Mouse (Mus musculus) gastrocnemius, postnatal 4 days (tissue): Measurements from ENCODE around the gene Gm4450. TPM values are rescaled to one million over a fixed set of nuclear protein-coding genes. Genes with fewer than 3 reads are reported as not detected.
"Not testable (repeated sequence)": the region's sequence is repeated elsewhere in the genome, so short reads cannot be mapped to it uniquely, and the experiment has no call there.

Source experiments
- DNase-seq, 2 experiments: peaks; one replicate each; pipeline ENCODE4 v3.0.0; 2021 to 2022; ENCODE audit warnings: low spot score in 2 of 2, mixed read lengths in 2 of 2
- total RNA-seq, 2 experiments: library from RNA; stranded (reverse); gene quantifications; 2 replicates each; pipeline ENCODE4 v1.2.3; 2021

The Gm4450 gene
- total RNA-seq, 2 experiments from 2014 or later, result not detected

DNA sequence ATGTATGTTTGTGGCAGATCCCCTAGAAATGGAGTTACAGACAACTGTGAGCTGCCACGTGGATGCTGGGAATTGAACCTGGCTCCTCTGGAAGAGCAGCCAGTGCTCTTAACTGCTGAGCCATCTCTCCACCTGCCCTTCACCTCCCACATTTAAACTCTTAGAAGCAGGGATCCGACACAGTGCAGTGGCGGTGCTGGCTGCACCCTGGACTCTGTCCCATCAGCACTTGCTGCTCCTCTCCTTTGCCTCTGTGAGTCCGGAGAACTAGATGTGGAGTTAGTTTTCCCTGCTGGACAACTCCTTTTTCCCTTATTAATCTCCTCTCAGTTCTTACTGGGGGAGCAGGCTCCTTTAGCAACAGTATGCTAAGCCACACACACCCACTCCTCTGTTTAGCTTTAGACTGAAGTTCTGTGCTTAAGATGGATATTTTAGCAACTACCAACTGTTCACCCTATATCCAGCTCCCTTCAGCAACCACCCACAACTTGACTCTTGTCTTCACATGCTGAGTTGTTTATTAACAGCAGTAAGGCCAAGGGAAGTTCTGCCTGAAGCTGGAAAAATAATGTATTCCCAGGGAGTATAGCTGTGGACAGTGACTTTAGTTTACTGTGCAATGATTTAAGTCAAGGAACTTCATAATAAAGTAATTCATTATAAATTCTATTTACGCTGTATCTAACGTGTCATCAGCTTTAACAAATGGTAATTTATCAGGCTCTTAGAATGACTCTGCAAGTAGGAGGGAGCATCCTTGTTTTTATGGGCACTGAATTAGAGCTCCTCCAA is 37.7 kb downstream of the Gm4450 start:
- no peak for DNase-seq

- peak; percentile 48 to 70 for DNase-seq
Measured at GRCm38 (mm10) chr3:98417328-98417727, 39.6 kb downstream of the Gm4450 start.

- no peak for DNase-seq
Measured at GRCm38 (mm10) chr3:98416426-98417250, 40.3 kb downstream of the Gm4450 start.

DNA sequence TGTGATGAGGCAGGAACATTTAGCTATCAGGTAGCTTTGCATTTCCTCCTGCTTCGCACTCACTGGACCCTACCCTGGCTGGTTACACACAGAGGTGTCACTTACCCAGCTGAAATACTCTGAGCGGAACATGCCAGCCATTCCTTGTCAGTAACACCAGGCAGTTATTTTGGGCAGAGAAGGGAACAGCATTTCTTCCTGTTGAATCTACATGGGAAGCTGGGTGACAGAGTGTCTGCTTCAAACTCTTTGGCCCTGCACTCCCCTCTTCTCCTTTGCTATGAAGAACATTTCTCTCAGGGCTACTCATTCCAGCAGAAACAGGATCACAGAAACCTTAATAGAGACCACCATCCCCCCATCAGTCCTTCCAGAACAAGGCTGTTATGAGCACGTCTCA is 42.6 kb downstream of the Gm4450 start:
- DNase-seq, result no peak

DNA sequence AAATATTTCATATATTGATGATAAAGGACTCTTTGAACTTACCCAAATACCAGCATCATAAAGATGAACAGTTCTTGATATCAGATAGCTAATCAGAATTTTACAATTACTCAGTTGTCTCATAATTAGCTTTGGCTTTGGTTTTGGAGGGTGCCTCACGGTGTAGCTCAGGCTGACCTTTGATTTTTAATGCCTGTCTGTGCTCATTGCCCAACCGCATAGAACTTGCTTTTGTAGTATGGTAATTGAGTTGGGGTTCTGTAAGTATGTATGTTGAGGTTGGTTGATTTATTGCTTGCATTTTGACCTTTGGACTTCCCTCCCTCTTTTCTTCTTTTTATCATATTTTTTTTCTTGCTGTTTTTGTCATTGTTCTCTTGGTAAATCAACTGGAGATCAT is 43.2 kb downstream of the Gm4450 start:
- DNase-seq, result no peak

GRCm38 (mm10) chr3:98410619-98411580 is 46.0 kb downstream of the Gm4450 start:
- not testable (repeated sequence) for DNase-seq

DNA sequence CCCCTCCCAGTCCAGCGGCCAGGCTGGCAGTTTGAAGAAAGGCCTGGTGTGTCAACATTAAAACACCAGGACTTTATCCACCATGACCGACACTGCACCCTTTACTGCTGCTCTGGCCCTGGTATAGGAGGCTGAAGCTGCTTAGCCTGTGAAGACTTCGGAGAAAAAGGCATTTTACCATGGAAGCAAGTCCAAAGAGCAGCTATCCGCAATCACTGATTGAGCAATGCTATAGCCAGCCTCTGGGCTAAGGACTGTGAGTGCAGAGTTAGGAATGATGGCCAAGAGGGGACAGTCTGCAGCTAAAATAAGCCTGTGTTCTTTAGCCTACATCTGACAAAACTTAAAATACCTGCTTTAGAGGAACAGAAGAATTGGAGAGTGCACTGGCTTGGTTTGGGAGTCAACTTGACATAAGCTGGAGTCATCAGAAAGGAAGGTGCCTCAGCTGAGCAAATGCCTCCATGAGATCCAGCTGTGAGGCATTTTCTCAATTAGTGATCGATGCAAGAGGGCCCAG is 49.6 kb downstream of the Gm4450 start:
- DNase-seq, result not testable (repeated sequence)

DNA sequence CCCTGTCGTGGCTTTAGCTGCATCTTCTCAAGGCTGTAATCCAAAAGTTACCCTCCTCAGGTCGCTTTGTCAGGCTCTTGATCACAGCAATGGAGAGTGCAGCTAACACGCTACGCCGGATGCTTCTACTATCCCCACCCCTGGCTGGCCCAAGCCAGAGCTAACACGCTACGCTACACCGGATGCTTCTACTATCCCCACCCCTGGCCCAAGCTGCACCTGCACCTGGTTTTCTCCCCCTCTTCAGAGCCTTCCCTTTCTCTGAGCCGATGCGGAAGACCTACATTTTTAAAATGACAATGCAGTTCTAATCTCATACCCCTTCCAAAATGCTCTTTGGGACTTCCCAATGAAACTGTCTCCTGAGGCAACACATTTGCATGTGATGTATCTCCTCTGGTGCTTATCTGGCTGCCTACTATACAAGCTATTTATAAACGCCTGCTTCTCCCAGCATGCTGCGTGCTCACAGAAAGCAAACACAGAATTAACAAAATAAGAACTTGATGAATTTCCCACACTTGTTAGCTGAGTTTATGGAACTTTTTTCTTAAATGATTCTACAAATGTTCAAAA is 50.3 kb downstream of the Gm4450 start:
- DNase-seq, result not testable (repeated sequence)

DNA sequence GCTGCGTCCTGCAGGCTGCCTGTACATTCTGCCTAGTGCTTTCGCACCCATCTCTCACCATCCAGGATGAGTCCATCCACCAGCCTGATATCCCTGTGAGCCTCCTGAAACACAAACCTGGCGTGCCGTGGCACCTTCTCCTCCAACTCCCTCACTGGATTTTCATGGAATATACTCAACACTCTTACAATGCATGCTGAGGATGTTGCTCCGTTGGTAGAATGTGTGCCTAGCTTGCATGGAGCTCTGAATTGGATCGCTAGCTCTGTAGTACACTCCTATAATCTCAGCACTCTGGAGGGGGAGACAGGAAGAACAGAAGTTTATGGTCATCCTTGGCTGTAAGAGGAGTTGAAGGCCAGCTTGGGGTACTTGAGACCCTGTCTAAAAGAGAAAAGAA is 51.0 kb downstream of the Gm4450 start:
- not testable (repeated sequence) for DNase-seq

DNA sequence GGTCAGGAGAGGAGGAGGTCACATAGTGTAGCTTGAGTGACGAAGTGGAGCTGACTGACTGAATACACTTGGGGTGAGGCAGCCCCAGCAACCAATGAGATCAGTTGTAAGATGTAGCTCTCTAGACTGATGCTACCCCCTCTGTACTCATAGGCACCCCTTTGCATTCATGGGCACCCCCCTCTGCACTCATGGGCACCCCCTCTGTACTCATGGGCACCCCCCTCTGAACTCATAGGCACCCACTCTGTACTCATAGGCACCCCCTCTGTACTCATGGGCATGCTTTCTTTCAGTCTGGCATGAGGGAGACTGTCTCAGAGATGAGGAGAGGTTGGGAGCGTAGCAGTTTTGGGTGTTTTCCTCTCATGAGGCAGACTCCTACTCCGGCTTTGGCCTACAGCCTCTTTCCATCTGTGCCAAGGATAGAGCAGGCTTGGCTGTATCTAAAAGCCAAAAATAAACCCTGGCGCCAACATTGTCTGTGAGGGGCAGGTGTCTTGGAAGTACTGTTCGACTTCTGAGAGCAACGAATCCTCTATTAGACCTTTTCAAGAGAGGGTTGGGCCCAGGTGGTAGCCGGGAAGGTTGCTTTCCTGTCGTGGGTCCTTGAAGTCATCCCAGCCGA is 52.5 kb downstream of the Gm4450 start:
- DNase-seq, result not testable (repeated sequence)

Other genes starting within 250 kb of the Gm4450 start
- gene Reg4, start 235.0 kb downstream of the Gm4450 start, total RNA-seq, result not detected
- 1 to 10 TPM; 2.3 to 5.6 TPM for gene Hmgcs2, start 176.7 kb downstream of the Gm4450 start, total RNA-seq
- gene Phgdh, start 117.1 kb downstream of the Gm4450 start, total RNA-seq, result 10 to 100 TPM; 22.9 to 29.1 TPM
- gene Zfp697, start 74.7 kb downstream of the Gm4450 start, total RNA-seq, result 1 to 10 TPM; 4.0 TPM
- not detected for gene Hsd3b4, start 53.4 kb upstream of the Gm4450 start, total RNA-seq
- not detected for gene Gm10681, start 131.7 kb upstream of the Gm4450 start, total RNA-seq
- gene Hsd3b5, start 173.1 kb upstream of the Gm4450 start, total RNA-seq, result not detected